Mouse (Mus musculus) midbrain, embryonic 10.5 days (tissue): Measurements from ENCODE around the gene Rsbn1l. TPM values are rescaled to one million over a fixed set of nuclear protein-coding genes. Genes with fewer than 3 reads are reported as not detected.

Experiments used
- DNase-seq: peaks from one replicate; pipeline ENCODE4 v3.0.0-alpha.2; 2017; ENCODE audit warnings: low spot score
- H3K27ac ChIP-seq: fragments of 300-500 bp; sonication (generic); replicated peaks from 2 replicates; pipeline ENCODE4 v1.5.1; 2016; ENCODE audit warnings: mild to moderate bottlenecking
- H3K27me3 ChIP-seq: fragments of 300-500 bp; sonication (generic); 2 replicates; pipeline ENCODE4 v1.6.1; 2016; ENCODE audit warnings: low read depth, mild to moderate bottlenecking; ENCODE audit not compliant: poor library complexity, severe bottlenecking
- H3K36me3 ChIP-seq: fragments of 300-500 bp; sonication (generic); 2 replicates; pipeline ENCODE4 v1.6.1; 2016; ENCODE audit warnings: mild to moderate bottlenecking, moderate library complexity
- H3K4me1 ChIP-seq: fragments of 300-500 bp; sonication (generic); 2 replicates; pipeline ENCODE4 v1.6.1; 2016
- H3K4me3 ChIP-seq: fragments of 300-500 bp; sonication (generic); 2 replicates; pipeline ENCODE4 v1.5.1; 2016; ENCODE audit warnings: mild to moderate bottlenecking, moderate library complexity
- H3K9me3 ChIP-seq: fragments of 300-500 bp; sonication (generic); replicated peaks from 2 replicates; pipeline ENCODE4 v1.6.1; 2016; ENCODE audit warnings: mild to moderate bottlenecking
- WGBS: fragments of 180-500 bp; shearing (Covaris S2); methylation state at CpG from one replicate; pipeline ENCODE4 v1.1.7; 2016; 5-methylcytosine and 5-hydroxymethylcytosine counted together
- polyA plus RNA-seq: library from polyadenylated mRNA; unstranded; fragments of >200 nt; fragmentation: Nextera tagmentation; extraction: Ambion mirVana; gene quantifications from 2 replicates; pipeline ENCODE4 v1.2.1, GENCODE M21; 2016

The Rsbn1l gene
- polyA plus RNA-seq: 4.8 and 5.3 TPM in 2 replicates

DNA sequence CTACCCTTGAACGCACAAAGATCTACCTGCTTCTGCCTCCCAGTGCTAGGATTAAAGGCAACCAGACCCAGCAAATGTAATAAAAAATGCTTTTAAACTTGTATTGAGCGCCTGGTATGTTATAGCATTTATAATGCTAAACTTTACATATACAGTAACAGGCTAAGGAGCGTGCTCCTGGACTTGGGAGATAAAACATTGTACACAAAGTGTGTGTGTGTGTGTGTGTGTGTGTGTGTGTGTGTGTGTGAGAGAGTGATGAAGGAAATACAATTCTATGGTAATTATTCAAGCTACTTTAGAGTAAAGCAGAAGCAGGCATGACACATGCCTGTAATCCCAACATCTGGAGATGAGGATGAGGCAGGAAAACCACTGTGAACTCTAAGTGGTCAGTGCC is at the start of gene Rsbn1l:
TSS of gene Rsbn1l (minus strand) at position 101 of the 400 bp plus-strand sequence.
- Histone ChIP-seq H3K27me3 (no peaks in the 10 kb centered on the region), H3K4me3 (no peak within 1 kb of the TSS), H3K27ac (no peak within 1 kb of the TSS), H3K9me3 (peaks cover 14% of the 10 kb centered on the region; the same call in 1 of the 2 replicates), H3K4me1 (peaks cover 6% of the 10 kb centered on the region), H3K36me3 (peaks cover 10% of the 10 kb centered on the region)
- no peak for DNase-seq
- 91% methylated on average over 3 of the region's 3 CpGs for WGBS

DNA sequence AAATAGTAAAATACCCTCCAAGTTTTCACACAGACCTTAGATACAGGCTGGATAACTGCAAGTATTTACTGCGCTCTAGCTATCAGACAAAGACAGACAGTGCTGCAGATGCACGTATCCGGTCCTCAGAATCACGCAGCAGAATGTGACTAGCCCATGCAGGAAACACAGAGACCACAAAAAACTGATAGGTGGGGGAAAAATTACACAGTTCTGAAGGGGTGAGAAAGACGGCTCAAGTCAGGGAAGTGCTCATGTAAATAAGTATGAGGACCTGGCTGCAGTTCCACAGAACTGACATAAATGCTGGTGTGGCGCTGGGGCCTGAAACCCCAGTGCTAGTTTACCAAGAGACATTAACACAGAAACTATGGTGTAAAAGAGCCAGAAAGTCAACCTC is 46.5 kb upstream of the Rsbn1l start:
- H3K27me3 ChIP-seq: no peaks in the 10 kb centered on the region
- peaks cover 90% of the 10 kb centered on the region for H3K36me3 ChIP-seq
- no peak overlapping the region for H3K4me3 ChIP-seq
- H3K4me1 ChIP-seq: no peaks in the 10 kb centered on the region
- H3K27ac ChIP-seq: no peak overlapping the region
- DNase-seq: no peak
- peaks cover 8% of the 10 kb centered on the region; the same call in 1 of the 2 replicates for H3K9me3 ChIP-seq
- 94% methylated on average over 6 of the region's 6 CpGs for WGBS

DNA sequence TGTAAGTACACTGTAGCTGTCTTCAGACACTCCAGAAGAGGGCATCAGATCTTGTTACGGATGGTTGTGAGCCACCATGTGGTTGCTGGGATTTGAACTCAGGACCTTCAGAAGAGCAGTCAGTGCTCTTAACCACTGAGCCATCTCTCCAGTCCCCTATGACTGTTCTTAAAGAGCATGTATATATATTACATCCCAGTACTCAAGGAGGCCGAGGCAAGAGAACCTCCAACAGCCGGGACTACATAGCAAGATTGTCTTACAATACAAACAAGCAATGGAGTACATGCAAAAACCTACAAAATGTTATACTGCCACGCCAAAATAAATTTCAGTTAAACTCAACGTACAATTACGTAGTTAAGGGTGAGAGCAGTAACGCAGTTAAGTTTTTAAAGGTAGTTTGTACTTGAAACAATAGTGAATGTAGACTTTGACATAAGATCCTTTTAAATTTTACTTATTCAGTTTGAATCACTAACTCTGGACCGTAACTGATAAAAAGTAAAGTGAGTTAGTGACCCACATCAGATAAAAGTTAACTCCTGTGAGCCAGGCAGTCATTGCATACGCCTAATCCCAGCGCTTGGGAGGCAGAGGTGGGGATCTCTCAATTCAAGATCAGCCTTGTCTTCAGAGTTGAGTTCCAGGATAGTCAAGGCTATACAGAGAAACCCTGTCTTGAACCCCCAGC is 45.6 kb upstream of the Rsbn1l start:
- DNase-seq: no peak
- no peaks in the 10 kb centered on the region for H3K27me3 ChIP-seq
- no peak overlapping the region for H3K4me3 ChIP-seq
- 95% methylated on average over 10 of the region's 10 CpGs for WGBS
- H3K36me3 ChIP-seq: peaks cover 93% of the 10 kb centered on the region
- no peak overlapping the region for H3K27ac ChIP-seq
- H3K4me1 ChIP-seq: no peaks in the 10 kb centered on the region
- H3K9me3 ChIP-seq: peaks cover 8% of the 10 kb centered on the region; the same call in 1 of the 2 replicates

DNA sequence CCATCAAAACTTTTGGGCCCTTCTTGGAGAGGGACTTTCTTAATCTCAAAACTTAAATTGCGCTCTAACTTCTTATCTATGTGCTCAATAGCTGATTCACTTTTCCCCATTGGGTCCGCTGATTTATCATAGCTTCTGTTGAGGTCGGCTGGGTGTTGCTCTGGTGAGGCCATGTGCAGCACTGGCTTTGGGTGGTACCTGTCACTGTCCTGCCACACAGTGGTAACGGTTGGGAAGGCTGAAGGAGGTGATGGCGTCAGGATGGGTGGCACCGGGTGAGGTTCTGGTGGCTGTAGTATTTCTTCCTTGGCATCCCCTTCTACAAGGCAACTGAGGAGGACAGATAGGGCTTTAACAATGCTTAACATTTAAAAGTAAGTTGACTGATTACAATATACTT is 42.2 kb upstream of the Rsbn1l start:
- Histone ChIP-seq H3K4me3 (no peak overlapping the region), H3K27ac (no peak overlapping the region), H3K9me3 (peaks cover 8% of the 10 kb centered on the region; the same call in 1 of the 2 replicates), H3K36me3 (peaks cover 98% of the 10 kb centered on the region), H3K27me3 (no peaks in the 10 kb centered on the region), H3K4me1 (no peaks in the 10 kb centered on the region)
- WGBS: 96% methylated on average over 6 of the region's 6 CpGs
- DNase-seq: no peak

DNA sequence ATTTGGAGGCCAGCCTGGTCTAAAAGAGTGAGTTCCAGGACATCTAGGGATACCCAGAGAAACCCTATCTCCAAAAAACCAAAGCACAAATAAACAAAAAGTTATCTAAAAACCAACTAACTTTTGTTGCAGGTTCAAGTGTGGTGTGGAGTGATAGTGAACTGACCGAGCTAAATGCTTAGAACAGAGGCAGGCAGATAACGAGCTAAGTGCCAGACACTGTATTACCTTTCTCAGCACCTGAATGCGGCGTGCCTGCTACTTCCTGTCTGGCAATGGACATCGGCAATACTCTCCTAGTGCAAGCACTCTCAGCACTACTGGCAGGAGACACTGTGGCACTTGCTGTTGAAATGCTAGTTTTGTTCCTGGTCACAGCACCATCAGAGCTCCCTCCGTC is 41.4 kb upstream of the Rsbn1l start:
- WGBS: 94% methylated on average over 6 of the region's 6 CpGs
- H3K36me3 ChIP-seq: peaks cover 98% of the 10 kb centered on the region

DNA sequence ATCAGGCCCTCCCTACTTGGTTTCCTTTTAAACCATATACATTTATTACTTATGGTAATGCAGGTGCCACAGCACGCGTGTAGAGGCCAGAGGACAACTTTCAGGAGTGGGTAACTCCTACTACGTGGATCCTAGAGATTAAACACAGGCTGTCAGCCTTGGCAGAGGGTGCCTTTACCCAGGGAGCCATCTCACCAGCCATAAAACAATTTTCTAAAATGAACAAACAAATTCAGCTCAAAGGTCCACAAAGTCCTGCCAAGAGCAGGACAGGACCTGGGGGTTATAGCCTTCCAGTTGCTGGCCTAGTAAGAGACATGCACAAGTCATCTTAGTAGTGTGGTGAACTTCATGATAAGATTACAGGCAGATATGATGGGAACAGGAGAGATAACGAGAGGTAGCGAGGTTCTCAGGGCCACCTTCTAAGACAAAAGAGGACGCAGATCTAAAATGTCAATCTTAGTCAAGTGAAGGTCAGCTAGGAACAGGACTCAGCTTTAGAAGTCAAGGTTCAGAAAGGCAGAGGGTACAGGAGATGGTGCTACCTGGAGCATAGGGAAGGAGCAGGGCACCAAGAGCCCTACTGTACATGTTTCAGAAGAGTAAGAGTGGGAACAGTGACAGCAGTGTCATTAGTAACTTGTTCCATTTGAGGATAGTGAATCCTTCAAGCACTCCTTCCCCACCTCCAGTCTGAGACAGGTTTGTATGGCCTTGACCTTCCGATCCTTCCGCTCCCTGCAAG is 34.0 kb upstream of the Rsbn1l start:
- Histone ChIP-seq H3K36me3 (peaks cover 98% of the 10 kb centered on the region), H3K27ac (no peak overlapping the region), H3K27me3 (no peaks in the 10 kb centered on the region), H3K4me3 (no peak overlapping the region), H3K9me3 (no peaks in the 10 kb centered on the region), H3K4me1 (no peaks in the 10 kb centered on the region)
- no peak for DNase-seq
- 95% methylated on average over 8 of the region's 8 CpGs for WGBS

More for the DNA sequence above, 41.4 kb upstream of the Rsbn1l start:
- Histone ChIP-seq H3K9me3 (peaks cover 8% of the 10 kb centered on the region; the same call in 1 of the 2 replicates), H3K4me3 (no peak overlapping the region), H3K4me1 (no peaks in the 10 kb centered on the region), H3K27ac (no peak overlapping the region), H3K27me3 (no peaks in the 10 kb centered on the region)
- no peak for DNase-seq

DNA sequence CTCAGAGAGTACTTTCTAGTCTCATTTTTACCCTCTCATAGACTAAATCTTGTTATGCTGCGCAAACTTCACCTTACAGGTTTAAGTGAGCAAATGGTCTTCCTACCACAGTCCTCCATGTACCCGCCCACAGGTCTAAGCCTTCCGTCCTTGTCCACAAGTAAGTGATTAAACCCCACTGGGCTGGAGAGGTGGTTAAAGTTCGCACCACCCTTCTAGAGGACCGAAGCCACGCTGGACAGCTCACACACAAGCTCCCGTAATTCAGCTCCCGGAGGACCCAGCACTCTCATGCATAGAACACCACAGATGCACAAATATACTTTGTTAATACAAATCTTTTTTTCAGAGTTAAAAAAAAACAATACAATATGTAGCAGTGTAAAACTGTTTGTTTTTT is 30.1 kb upstream of the Rsbn1l start:
- 96% methylated on average over 8 of the region's 8 CpGs for WGBS
- no peaks in the 10 kb centered on the region for H3K4me1 ChIP-seq
- H3K36me3 ChIP-seq: peaks cover 71% of the 10 kb centered on the region

DNA sequence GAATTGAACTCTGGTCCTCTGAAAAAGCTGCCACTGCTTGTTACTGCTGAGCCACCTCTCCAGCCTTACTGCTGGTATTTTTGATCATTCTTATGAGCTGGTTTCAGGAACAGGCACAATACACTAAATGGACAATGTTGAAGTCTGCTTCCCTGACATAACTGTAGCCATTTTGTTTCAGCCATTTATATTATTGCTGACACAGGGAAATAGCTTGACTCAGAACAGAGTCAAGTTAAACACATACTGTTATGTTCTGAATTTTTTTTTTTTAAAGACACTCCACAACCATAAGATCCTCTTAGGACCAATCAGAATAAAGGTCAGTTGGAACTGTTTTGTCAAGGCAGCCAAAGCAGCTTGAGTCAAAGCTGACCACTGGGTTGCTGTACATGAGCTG is 27.3 kb upstream of the Rsbn1l start:
- no peaks in the 10 kb centered on the region for H3K27me3 ChIP-seq
- no peaks in the 10 kb centered on the region for H3K9me3 ChIP-seq
- H3K4me1 ChIP-seq: no peaks in the 10 kb centered on the region

More for the DNA sequence above, 30.1 kb upstream of the Rsbn1l start:
- H3K27me3 ChIP-seq: no peaks in the 10 kb centered on the region
- H3K27ac ChIP-seq: no peak overlapping the region
- H3K4me3 ChIP-seq: no peak overlapping the region
- no peak for DNase-seq
- no peaks in the 10 kb centered on the region for H3K9me3 ChIP-seq

DNA sequence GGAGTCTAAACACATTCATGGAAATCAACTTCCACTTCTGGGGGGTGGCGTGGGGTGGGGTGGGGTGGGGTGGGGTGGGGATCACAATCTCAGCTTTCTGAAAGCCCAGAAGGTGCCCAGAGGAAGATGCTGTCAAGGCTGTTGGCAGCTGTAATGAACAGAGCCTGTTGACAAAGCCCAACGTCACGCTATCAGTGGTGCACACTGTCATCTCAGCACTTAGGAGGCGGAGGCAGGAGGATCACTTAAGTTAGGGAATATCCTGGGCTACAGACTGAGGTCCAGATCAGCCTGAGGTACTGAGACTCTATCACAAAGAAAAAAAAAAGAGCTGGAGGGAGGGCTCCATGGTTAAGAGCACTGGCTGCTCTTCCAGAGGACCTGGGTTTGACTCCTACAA is 18.5 kb upstream of the Rsbn1l start:
- WGBS: 83% methylated on average over 4 of the region's 4 CpGs
- Histone ChIP-seq H3K36me3 (no peaks in the 10 kb centered on the region), H3K27ac (no peak overlapping the region)

More for the DNA sequence above, 27.3 kb upstream of the Rsbn1l start:
- Histone ChIP-seq H3K36me3 (peaks cover 44% of the 10 kb centered on the region), H3K27ac (no peak overlapping the region), H3K4me3 (no peak overlapping the region)
- DNase-seq: no peak

DNA sequence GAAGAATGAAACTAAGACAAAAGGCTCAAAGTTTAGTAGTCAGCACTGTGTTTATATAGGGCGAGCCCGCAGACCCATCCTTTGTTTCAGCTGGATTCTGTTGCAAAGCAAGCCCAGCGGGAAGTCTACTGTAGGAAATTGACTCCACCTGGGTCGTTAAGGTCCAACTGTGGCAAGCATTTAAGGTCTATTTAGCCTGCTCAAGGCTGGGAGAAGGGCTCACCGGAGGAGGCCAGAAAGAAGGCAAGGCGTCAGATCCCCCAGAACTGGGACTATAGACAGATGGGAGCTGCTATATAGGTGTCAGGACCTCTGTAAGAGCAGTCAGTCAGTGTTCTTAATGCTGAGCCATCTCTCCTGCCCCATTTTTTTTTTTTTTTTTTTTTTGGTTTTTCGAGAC is 17.8 kb upstream of the Rsbn1l start:
- Histone ChIP-seq H3K36me3 (no peaks in the 10 kb centered on the region), H3K4me1 (no peaks in the 10 kb centered on the region), H3K27ac (no peak overlapping the region), H3K27me3 (no peaks in the 10 kb centered on the region), H3K4me3 (no peak overlapping the region), H3K9me3 (no peaks in the 10 kb centered on the region)
- no peak for DNase-seq
- WGBS: 30% methylated on average over 7 of the region's 7 CpGs

More for the DNA sequence above, 18.5 kb upstream of the Rsbn1l start:
- Histone ChIP-seq H3K9me3 (no peaks in the 10 kb centered on the region), H3K27me3 (no peaks in the 10 kb centered on the region), H3K4me3 (no peak overlapping the region), H3K4me1 (no peaks in the 10 kb centered on the region)
- DNase-seq: no peak

DNA sequence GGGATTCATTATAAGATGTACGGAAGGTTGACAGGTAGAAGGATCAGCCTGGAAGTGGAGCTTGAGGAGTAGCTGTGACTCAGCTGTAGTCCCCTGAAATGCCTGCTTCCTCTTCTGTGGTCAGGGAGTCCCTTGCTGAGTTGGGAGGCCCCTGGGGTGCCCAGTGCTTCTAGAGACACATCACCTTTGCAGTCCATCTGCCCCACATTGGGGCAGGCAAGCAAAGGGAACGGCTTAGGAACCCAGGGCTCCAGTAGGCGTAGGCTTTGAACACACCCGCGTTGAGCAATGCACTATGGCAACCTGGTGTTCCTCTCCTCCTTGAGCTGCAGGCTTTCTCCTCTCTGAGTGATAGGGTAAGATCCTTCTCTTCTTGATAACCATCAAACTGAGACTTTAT is 16.9 kb upstream of the Rsbn1l start:
- 61% methylated on average over 5 of the region's 5 CpGs for WGBS
- H3K27me3 ChIP-seq: no peaks in the 10 kb centered on the region
- no peaks in the 10 kb centered on the region for H3K9me3 ChIP-seq
- no peak for DNase-seq
- no peaks in the 10 kb centered on the region for H3K4me1 ChIP-seq
- no peak overlapping the region for H3K4me3 ChIP-seq
- no peak overlapping the region for H3K27ac ChIP-seq
- H3K36me3 ChIP-seq: no peaks in the 10 kb centered on the region

DNA sequence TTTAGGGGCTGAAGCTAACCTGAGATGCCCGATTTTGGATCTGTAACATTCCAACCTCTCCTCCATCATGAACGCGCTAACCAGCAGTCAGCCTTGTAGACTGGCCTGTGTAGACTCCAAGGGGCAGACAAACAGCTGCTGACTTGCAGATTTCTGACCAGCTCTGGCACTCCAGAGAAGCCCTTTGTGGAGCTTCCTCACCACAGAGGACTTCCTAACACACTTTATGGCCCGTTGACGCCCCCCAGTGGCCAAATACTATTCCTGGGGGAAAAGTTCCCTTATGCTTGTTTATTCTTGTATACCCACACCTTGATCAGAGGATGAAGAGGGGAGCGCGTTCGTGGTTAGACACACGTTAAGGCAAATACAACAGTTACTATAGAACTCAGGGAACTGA is 12.8 kb upstream of the Rsbn1l start:
- WGBS: 73% methylated on average over 9 of the region's 9 CpGs
- Histone ChIP-seq H3K27me3 (no peaks in the 10 kb centered on the region), H3K4me1 (no peaks in the 10 kb centered on the region), H3K36me3 (no peaks in the 10 kb centered on the region), H3K27ac (no peak overlapping the region), H3K9me3 (no peaks in the 10 kb centered on the region), H3K4me3 (no peak overlapping the region)
- DNase-seq: peak; percentile 27

DNA sequence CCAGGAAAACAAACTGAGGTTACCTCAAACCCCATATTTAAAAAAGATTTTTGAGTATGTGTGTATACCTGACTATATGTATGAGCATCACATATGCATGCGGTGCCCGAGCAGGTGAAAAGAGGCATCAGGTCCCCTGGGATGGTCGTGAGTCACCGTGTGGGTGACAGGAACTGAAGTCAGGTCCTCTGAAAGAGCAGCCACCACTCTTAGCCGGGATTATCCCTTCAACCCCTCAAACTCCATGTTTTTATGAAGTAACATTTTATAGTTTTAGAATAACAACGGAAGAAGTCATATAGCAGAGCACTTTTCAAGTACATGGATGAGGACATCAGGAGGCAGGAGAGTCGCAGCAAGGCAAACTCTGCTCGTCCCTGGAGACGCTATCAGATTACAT is 12.3 kb upstream of the Rsbn1l start:
- H3K27me3 ChIP-seq: no peaks in the 10 kb centered on the region
- 81% methylated on average over 9 of the region's 9 CpGs for WGBS
- no peak for DNase-seq
- H3K27ac ChIP-seq: no peak overlapping the region
- H3K4me1 ChIP-seq: no peaks in the 10 kb centered on the region
- no peak overlapping the region for H3K4me3 ChIP-seq
- no peaks in the 10 kb centered on the region for H3K9me3 ChIP-seq
- no peaks in the 10 kb centered on the region for H3K36me3 ChIP-seq
